Mouse (Mus musculus): ENCODE results near the gene Rps21. TPM values are rescaled to one million over a fixed set of nuclear protein-coding genes. Genes with fewer than 3 reads are reported as not detected.
A peak's percentile ranks its signal among the peaks of the same experiment; 100 is the strongest.

Gene Rps21
- polyA plus RNA-seq, 1 experiment from 2014 or later = 1,364 TPM

DNA sequence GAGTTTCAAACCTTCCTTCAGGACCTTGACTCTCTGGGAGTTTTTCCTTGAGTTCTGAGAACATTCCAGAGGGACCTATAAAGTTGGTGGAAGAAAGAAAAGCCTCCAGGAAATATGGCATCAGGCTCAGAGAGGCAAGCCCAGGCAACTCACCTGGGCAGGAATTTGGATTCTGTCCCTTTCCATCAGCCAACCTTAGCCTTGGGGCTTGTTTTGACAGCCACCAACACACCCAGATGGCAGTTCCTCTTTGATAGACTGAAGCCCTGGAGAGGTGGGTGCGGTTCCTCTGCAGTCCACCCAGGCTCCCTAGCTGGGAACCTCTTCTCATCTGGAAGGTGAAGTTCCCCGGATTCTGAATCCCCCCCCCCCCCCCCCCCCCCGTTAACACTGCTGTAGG lies 20.7 kb upstream of the Rps21 start:
- DNase-seq (ENCODE audit: low read depth, low spot score) (no peak), ATAC-seq (no peak)
- in situ Hi-C loops (cut with MboI; ENCODE audit: low pct_unique_long_range_greater_than_20kb) = no loop called here

DNA sequence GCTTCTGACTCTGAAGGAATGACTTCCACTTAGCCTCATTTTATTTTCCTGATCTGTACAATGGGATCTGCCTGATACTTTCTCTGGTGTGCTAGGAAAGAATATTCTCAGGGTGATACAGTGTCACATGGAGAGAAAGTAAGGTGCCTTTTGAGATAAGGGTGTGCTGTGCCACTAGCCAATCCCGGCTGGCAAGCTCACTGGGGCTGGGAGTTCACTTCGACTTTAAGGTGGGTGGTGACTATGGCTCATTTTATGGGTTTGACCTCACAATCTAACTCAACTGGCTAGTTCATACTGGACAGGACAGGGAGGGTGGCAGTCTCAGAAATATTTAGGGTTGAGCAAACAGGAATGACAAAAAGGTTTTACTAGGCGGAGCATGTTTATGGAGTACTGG lies 20.2 kb upstream of the Rps21 start:
- ATAC-seq = no peak
- no peak for TF ChIP-seq CTCF (IDR thresholded peaks at IDR 0.05)
- POLR2A ChIA-PET = interaction anchor here (1.2 kb wide), 1 partner anchor 31 kb away, joined by 3 read pairs; no protein-coding TSS in a partner anchor

More for the DNA sequence above, 20.7 kb upstream of the Rps21 start:
- ChIA-PET CTCF (interaction anchor here (3.9 kb wide), 1 partner anchor 15 kb away, joined by 18 read pairs; no protein-coding TSS in a partner anchor), POLR2A (interaction anchor here (1.2 kb wide), 1 partner anchor 31 kb away, joined by 3 read pairs; no protein-coding TSS in a partner anchor)
- no peak for TF ChIP-seq CTCF (IDR thresholded peaks at IDR 0.05)
- H3K27me3 ChIP-seq = no peaks in the 10 kb centered on the region

DNA sequence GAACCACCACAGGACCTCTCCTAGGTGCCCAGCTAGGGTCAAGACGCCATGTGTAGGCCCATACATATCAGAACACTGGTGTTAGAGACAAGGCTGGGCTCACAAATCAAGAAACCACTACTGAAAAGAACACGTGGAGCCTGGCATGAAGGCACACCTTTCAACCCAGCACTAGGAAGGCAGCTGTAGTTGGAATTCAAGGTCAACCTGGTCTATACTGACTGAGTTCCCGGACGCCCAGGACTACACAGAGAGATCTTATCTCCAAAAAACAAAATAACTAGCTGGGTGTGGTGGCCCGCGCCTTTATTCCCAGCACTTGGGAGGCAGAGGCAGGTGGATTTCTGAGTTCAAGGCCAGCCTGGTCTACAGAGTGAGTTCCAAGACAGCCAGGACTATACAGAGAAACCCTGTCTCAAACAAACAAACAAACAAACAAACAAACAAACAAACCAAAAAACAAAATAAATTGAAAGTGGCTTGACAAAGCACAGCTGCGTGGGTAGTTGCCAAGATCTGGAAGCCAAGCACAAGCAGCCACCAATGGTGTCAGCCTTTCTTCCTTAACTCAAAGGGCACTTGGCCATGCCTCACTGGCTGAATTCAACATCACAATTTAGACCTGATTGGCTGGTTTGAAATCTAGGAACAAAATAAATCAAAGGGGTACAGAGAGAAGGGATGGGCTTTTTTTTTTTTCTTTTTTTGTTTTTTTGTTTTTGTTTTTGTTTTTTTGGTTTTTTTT lies 19.4 kb upstream of the Rps21 start:
- ATAC-seq = no peak
- in situ Hi-C loops (cut with MboI; ENCODE audit: low pct_unique_long_range_greater_than_20kb) = no loop called here
- H3K27me3 ChIP-seq = no peaks in the 10 kb centered on the region
- POLR2A ChIA-PET = interaction anchor here (1.0 kb wide), 1 partner anchor 13 kb away, joined by 3 read pairs; no protein-coding TSS in a partner anchor
- no peak for TF ChIP-seq CTCF (IDR thresholded peaks at IDR 0.05)
- no peak for DNase-seq (ENCODE audit: low read depth, low spot score)
- CTCF ChIA-PET = interaction anchor here (1.1 to 3.9 kb wide), 2 partner anchors 14 to 21 kb away, joined by 3 to 18 read pairs; no protein-coding TSS in a partner anchor

More for the DNA sequence above, 20.2 kb upstream of the Rps21 start:
- H3K27me3 ChIP-seq = no peaks in the 10 kb centered on the region
- CTCF ChIA-PET = interaction anchor here (3.9 kb wide), 1 partner anchor 15 kb away, joined by 18 read pairs; no protein-coding TSS in a partner anchor
- in situ Hi-C loops (cut with MboI; ENCODE audit: low pct_unique_long_range_greater_than_20kb) = no loop called here
- no peak for DNase-seq (ENCODE audit: low read depth, low spot score)

DNA sequence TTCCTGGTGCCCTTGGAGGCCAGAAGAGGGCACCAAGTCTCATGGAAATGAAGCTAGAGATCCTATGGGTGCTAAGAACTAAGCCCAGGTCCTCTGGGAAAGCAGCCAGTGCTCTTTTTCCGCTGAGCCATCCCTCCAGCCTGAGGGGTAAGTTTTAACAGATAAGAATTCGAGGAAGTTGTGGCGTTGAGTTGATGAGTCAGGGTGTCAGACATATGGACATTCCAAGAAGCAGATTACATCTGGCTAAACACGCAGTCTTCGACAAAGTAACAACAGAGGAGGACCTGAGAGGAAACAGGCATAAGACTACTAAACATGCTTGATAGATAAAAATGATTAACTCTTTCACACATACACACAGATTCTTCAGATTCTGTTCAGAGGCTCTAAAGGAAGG lies 18.6 kb upstream of the Rps21 start:
- H3K27me3 ChIP-seq = no peaks in the 10 kb centered on the region
- DNase-seq (ENCODE audit: low read depth, low spot score) (no peak), ATAC-seq (no peak)
- in situ Hi-C loops (cut with MboI; ENCODE audit: low pct_unique_long_range_greater_than_20kb) = no loop called here
- CTCF ChIA-PET = interaction anchor here (1.1 kb wide), 1 partner anchor 22 kb away, joined by 3 read pairs; no protein-coding TSS in a partner anchor
- POLR2A ChIA-PET = interaction anchor here (1.0 kb wide), 1 partner anchor 14 kb away, joined by 3 read pairs; no protein-coding TSS in a partner anchor
- TF ChIP-seq CTCF (IDR thresholded peaks at IDR 0.05) = no peak

DNA sequence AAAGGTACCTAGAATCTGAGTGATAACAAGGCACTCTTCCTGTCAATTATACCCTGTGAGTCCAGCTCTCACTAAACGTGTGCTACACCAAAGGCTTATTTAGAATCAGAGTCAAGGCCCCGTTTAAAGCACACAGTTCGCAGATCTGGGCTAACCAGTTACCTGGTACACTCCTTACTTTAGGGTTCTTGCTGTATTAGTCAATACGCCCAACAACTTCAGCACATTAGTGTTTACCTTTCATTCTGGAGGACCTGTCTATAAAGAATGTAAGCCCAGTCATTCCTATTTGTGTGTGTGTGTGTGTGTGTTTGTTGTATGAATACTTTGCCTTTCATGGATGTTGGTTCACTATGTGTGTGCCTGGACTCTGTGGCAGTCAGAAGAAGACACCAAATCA lies 14.1 kb upstream of the Rps21 start:
- H3K27me3 ChIP-seq = no peaks in the 10 kb centered on the region
- ChIA-PET CTCF (interaction anchor here (1.9 kb wide), 1 partner anchor 8 kb away, joined by 7 read pairs; no protein-coding TSS in a partner anchor), POLR2A (interaction anchor here (1.3 kb wide), 1 partner anchor 69 kb away, joined by 3 read pairs; no protein-coding TSS in a partner anchor)
- no peak for DNase-seq (ENCODE audit: low read depth, low spot score)
- in situ Hi-C loops (cut with MboI; ENCODE audit: low pct_unique_long_range_greater_than_20kb) = no loop called here
- no peak for ATAC-seq
- no peak for TF ChIP-seq CTCF (IDR thresholded peaks at IDR 0.05)

DNA sequence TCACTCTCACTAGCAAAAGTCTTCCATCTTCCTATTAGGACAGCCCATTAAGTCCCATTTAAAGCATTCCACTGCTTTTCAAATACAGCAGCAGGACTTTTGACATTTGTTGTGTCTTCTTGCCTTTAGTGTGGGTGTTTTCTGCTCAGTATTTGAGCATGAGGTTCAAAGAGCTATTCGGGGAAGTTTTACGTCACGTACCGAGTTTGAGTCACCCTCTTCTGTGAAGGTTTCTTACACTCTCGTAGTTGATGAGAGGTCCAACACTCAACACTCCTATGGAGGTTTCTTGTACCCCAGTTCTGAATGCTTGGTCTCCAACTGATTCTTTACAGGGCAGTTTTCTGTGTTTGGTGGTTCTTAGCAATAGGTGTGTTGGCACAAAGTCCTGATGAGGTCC lies 9.3 kb upstream of the Rps21 start:
- DNase-seq (ENCODE audit: low read depth, low spot score) = no peak
- POLR2A ChIA-PET = no interaction called here
- in situ Hi-C loops (cut with MboI; ENCODE audit: low pct_unique_long_range_greater_than_20kb) = no loop called here
- H3K27me3 ChIP-seq = no peaks in the 10 kb centered on the region
- no peak for TF ChIP-seq CTCF (IDR thresholded peaks at IDR 0.05)
- CTCF ChIA-PET = no interaction called here
- ATAC-seq = no peak

DNA sequence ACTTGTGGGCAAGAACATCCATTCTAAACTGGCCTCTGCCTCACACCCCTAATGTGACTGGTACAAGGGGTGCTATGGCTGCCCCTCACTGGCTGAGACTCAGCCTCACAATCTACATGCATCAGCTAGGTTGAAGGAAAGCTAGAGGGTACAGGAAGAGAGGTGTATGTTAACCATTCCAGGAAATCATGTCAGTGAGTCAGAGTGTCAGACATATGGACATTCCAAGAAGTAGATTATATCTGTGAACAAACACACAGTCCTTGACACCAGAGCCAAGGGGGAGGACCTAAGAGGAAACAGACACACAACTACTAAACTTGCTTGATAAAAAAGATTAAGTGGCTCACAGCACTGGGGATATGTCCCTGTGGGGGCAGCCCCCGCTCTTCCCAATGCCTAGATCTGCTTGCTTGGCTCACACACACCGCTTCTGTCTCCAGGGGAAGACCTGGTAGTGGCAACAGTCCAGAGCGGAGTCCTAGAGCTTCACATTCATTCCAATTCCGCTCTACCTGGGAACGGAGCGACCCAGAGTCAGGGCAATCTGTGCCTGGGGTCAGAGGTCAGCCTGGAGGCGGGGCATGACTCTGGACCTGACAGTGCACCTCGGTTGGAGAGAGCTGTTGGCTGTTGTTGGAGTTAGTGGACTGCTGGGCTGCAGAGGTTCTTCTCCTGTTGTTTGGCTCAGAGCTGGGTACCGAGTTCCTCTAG lies 8.1 kb upstream of the Rps21 start:
- DNase-seq (ENCODE audit: low read depth, low spot score) = no peak
- in situ Hi-C loops (cut with MboI; ENCODE audit: low pct_unique_long_range_greater_than_20kb) = no loop called here
- no peaks in the 10 kb centered on the region for H3K27me3 ChIP-seq
- POLR2A ChIA-PET = interaction anchor here (1.7 kb wide), 1 partner anchor 47 kb away, joined by 3 read pairs; no protein-coding TSS in a partner anchor
- CTCF ChIA-PET = interaction anchor here (2.2 kb wide), 1 partner anchor 75 kb away, joined by 13 read pairs; no protein-coding TSS in a partner anchor
- no peak for ATAC-seq
- TF ChIP-seq CTCF (IDR thresholded peaks at IDR 0.05) = no peak

DNA sequence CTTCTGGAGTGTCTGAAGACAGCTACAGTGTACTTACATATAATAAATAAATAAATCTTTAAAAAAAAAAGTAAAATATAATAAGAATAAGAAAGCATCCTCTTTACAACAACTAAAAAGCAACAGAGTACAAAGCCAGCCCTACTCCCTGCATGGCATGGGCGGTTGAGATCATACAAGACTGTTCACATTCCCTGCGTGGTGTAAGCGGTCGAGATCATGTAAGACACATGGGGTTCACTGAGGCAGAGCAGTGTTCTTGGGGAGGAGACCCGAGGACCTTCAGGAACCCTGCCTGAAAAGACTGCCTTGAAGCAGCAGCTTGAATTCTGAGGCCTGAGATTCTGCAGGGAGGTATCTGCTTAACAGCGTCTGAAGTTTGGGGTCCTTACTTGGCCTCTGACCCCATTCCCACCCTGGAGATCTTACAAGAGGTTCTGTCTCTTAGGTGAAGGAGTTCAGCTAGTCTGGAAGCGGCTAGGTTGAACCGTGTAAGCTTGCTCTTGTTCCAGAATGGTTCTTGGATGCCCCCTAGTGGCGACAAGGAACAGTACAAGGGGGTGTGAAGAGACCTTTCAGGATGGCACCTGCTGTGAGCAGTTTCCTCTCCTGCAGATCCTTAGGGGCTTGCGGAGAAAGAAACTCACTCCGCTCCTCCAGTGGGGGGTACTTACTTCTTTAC lies 6.1 kb upstream of the Rps21 start:
- ChIA-PET POLR2A (interaction anchor here (0.8 kb wide), 1 partner anchor 33 kb away, joined by 3 read pairs; no protein-coding TSS in a partner anchor), CTCF (interaction anchor here (0.6 to 2.9 kb wide), 22 partner anchors 9 to 148 kb away, joined by 3 to 18 read pairs (median 4); partner anchors contain the start of gene Adrm1)
- in situ Hi-C loops (cut with MboI; ENCODE audit: low pct_unique_long_range_greater_than_20kb) = loop anchor here (5.0 to 10.0 kb wide), 4 partner anchors 34 to 329 kb away; partner anchors contain the start of gene Mtg2
- no peaks in the 10 kb centered on the region for H3K27me3 ChIP-seq
- DNase-seq (ENCODE audit: low read depth, low spot score) = no peak
- ATAC-seq = peak; percentile 70
- no peak for TF ChIP-seq CTCF (IDR thresholded peaks at IDR 0.05)

DNA sequence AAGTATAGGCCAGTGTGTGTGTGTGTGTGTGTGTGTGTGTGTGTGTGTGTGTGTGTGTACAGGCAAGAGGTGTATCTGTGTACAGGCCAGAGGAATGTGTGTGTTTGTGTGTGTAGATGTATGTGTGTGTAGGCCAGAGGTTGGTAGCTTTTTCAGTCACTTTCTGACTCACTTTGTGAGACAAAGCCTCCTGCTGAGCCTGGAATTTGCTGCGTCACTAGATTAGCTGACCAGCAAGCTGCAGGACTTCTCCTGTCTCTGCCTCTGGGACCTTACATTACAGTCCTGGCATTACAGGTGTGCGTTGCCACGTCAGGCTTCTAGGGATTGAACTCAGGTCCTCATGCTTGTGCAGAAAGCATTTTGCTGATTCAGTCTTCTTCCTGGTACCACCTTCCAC lies 5.3 kb upstream of the Rps21 start:
- no peaks in the 10 kb centered on the region for H3K27me3 ChIP-seq
- ChIA-PET CTCF (interaction anchor here (0.9 to 2.9 kb wide), 12 partner anchors 10 to 88 kb away, joined by 3 to 18 read pairs (median 6); partner anchors contain the start of gene Adrm1), POLR2A (interaction anchor here (0.6 to 0.7 kb wide), 2 partner anchors 73 to 137 kb away, joined by 3 to 4 read pairs; no protein-coding TSS in a partner anchor)
- ATAC-seq (no peak), DNase-seq (ENCODE audit: low read depth, low spot score) (no peak)
- TF ChIP-seq CTCF (IDR thresholded peaks at IDR 0.05) = no peak
- in situ Hi-C loops (cut with MboI; ENCODE audit: low pct_unique_long_range_greater_than_20kb) = loop anchor here (5.0 to 10.0 kb wide), 4 partner anchors 35 to 330 kb away; partner anchors contain the start of gene Mtg2

Measured in Patski (cell line).